Mouse (Mus musculus) adrenal gland, postnatal 25 days (tissue): ENCODE measurements around the gene Rnf149. TPM values are rescaled to one million over a fixed set of nuclear protein-coding genes. Genes with fewer than 3 reads are reported as not detected.
A peak's percentile ranks its signal among the peaks of the same experiment; 100 is the strongest.

ENCODE experiments used
- DNase-seq: peaks from one replicate; pipeline ENCODE4 v3.0.0; 2021; ENCODE audit warnings: mixed read lengths
- total RNA-seq: library from RNA; stranded (reverse); gene quantifications from 2 replicates; pipeline ENCODE4 v1.2.3, GENCODE M21; 2021

The Rnf149 gene
- total RNA-seq, 1 experiment from 2014 or later: 55.6 TPM

DNA sequence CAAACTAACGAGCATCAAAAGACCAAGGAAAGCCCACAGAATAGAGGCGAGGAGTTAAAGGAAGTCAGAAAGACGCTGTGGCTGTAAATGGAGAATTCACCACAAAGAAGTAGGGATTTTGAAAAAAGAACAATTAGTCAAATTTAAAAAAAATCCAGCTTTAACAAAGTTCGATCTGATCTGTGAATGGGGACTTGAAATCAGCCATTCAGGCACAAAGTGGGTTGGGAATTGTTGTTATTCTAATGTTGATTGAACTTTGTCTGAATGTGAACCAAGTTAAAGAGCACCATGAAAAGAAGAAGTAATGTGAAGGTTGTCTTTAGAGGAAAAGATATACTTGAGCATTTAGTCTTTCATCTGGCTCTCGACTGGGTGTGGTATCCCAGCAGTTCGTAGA lies 48.9 kb downstream of the Rnf149 start:
- no peak for DNase-seq

DNA sequence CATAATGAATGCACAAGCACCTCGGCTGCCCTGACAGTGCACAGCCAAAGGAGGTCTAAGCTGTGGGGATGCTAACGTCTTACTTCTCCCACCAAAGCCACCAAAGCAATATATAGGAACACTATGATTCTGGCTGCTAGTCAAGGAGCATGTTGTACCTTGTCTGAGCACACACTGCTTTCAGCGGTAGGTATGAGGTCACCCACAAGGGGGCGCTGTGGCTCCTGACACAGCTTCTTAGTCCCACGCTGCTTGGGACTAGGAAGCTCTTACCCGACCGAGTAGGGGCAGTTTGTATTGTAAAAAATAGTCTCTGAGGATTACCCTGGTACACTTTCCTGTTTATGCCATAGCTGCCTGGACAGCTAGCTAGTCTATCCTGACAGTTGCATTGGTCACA lies 49.8 kb downstream of the Rnf149 start:
- DNase-seq: peak; percentile 84

DNA sequence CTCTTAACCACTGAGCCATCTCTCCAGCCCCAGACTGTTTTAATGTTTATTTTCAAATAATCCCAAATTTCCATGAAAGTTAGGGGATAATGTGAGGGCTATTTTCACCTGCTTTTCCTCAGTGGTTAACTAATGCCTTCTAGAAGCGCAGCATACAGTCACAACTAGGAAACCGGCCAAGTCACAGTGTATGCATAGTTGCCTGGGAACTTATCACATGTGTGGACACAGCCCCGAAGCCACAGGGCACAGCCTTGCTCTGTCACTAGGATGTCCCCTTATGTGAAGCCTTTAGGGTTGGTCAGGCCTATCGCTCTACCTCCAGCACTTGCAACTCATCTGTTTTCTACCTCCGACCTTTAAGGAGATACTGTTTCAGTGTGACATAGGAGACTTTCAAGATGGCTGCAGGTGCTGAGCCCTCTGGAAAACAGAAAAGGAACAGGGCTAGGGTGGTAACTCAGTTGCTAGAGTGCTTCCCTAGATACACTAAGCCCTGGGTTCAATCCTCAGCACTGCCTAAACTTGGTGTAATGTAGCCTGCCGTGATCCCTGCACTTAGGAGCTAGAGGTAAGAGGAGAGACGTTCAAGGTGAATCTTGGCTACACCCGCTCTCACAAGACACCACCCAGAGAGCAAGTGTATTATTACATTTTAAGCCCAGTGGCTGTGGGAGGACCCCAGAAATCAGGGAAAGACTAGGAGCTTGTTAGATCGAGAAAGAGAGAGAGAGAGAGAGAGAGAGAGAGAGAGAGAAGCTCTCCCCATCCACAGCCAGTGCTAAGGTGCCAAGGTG lies 50.6 kb downstream of the Rnf149 start:
- DNase-seq: no peak

DNA sequence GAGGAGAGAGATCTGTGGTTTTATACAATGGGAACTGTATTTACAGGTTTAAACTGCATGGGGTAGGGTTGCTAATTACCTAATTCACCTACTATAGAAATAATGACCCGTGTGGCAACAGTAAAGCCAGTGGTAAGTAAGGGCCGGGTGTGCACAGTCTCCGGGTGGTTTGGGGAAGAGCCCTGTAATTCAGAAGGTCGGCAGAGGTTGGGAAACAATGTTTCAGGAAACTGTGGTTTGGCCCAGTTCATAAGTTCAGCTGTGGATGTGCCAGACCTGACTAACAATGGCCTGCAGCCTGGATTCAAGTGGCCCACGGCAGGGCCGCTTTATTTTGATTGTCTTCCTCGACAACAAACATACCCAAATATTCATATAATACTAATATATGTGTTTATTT lies 51.4 kb downstream of the Rnf149 start:
- no peak for DNase-seq

DNA sequence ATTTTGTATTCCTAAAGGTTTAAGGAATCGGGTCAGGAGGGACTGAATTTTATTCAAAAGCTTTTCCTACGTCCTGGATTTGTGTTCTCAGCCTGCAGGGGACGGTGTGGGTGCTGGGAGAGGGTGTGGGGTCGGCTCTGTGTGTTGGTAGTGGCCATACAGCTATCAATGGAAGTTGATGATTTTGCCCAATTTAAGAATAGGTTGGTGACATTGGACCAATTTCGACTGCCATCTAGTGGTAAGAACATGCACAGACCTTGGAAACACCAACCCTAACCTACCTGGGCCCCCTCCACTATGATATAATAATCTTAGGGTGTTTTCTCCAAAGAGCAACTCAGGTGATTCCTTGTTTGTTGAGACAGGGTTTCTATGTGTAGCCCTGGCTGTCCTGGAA lies 54.7 kb downstream of the Rnf149 start:
- no peak for DNase-seq

DNA sequence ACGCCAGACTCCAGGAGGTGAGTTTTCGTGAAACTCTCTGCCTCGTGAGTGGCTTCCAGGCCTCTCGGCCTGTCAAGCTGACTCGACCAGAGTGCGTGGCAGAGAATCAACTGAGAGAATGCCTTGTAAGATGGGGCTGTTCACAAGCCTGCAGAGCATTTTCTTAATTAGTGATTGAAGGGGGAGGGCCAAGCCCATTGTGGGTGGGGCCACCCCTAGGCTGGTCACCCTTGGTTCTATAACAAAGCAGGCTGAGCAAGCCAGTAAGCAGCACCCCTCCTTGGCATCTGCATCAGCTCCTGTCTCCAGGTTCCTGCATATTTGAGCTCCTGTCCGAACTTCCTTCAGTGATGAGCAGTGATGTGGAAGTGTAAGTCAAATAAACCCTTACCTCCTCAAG lies 55.9 kb downstream of the Rnf149 start:
- no peak for DNase-seq

DNA sequence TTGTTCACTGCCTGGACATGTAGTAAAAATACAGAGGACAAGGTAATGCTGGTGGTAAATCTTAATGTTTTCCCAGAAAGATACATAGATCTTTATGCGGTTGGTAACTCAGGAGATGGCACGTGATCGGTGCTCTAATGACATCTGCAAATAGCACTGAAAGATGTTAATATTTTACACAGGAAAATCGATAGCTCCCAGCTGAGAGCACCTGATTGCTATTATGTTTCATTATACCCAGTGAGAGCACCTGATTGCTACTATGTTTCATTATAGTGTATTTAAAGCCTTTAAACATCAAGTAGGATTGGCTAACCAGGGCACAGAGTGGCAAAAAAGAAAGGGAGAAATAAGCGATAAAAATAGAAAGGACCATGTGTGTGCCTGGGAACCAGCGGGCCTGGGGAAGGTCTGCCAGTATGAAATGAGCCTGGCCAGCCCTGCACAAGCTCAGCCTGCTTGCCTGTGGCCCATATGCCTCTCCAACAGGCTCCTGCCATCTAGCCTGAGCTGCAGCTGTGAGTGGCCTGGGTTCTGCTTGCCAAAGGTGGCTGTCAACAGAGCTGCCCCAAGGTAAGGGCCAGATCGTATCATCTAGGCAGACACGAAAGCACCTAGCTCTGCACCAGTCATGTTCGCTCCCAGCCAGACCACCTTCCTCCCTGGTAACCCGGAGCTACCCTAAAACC lies 61.8 kb downstream of the Rnf149 start:
- no peak for DNase-seq

DNA sequence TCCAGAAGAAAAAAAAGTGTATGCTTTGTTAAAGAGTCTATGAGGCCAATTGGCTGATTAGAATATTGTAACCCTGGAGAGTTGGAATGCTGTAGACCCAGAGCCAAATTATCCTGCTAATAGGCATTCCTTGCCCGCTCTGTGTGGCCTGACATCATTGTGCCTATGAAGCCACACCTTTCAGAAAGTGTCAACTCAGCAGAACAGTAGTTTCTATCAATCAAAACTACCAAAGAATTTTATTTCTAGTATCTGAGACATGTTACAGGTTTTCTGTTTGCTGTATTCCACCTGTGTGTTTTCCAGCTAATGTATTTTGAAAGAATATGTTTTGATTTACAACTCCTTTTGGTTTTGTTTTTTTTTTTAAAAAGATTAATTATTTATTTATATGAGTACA lies 65.0 kb downstream of the Rnf149 start:
- no peak for DNase-seq

DNA sequence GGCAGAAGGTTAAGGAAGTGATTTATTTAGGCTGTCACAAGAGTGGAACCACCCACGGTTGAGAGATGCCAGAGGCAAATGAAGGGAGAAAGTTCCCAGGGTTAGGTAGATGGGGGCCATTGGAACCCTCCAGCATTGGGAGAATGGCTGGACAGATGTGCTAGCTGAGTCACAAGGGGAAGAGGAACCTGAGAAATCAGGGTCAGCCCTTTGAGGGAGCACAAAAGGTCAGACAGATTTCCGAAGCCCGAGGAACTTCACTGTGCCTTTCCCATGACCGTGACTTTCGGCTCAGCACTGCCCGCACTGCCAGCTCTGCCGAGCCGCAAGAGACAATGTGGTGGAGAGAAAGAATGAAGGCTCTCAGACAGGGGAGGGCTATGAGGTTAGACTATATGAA lies 65.4 kb downstream of the Rnf149 start:
- no peak for DNase-seq

DNA sequence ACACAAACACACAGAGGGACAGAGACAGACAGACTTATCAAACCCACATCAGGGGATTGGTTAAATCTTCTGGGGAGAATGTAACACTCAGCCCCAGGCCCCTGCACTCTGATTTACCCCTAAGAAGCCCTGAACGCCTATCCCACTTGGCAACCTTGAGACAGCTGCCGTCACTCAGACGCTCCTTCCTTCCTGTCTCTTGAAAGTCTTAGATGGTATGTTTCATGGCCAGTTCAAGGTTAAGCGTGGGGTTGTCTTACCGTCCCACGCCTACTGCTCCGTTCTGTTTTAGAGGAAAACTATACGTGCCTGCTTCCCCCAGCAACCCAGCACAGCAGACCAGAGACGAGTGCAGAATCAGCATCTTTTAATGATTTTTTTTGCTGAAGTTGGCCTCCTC lies 71.6 kb downstream of the Rnf149 start:
- DNase-seq: no peak

DNA sequence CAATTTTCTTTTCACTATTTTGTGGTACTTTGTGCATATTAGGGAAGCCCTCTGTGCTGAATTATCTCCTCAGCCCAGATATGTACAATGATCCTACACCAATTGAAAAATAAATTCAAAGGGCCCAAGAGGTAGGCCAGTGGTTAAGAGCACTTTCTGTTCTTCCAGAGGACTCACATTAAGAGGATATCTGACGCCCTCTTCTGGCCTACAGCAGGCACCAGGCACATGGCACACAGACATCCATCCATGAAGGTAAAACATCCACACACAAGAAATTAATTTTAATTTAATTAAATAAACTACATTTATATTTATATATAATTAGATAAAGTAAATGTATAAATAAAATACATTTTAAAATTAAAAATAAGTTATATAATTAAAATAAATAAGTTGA lies 72.9 kb downstream of the Rnf149 start:
- DNase-seq: no peak

DNA sequence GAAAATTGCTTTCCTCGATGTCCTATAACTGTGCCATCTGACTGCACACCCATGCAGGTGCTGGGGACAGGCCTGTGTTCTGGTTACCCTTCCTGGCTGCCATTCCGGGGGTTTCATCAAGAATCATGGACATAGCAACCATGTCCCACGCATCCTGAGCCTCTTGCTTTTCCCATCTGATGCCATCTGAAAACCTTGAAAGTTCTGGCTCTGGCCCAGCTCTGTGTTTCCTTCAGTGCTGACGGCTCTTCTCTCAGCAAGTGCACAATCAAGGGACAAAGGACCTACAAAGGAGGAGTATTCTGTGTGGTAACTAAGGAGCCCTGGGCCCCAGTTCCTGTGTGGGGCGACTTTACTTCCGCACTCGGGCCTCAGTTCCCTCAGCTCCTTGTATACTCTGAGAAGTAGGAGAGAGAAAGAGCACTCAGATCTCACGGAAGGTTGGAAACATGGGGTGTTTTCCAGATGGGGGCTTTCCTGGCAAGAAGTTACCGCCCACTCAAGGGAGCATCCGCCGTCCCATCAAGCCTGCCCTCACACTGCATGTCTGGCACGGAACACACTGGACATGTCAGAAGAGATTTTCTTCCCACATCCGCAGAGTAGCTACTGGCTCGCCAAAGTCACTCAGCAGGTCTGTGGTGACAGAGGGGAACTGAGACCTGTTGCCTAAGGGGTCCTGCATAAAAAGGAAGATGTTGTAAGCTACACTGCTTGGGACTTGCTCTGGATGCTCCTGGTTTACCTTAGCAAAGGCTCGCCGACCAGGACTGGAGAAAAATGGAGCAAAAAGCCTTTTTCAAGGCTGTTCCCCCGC lies 74.2 kb downstream of the Rnf149 start:
- peak; percentile 45 for DNase-seq

Other genes with a start within 250 kb of the Rnf149 start
- gene Rpl31, start 209.6 kb downstream of the Rnf149 start, total RNA-seq: 664 and 759 TPM in 2 replicates
- 16.7 and 18.7 TPM in 2 replicates for gene Tbc1d8, start 98.7 kb downstream of the Rnf149 start, total RNA-seq
- 21.2 and 21.9 TPM in 2 replicates for gene Cnot11, start 42.4 kb downstream of the Rnf149 start, total RNA-seq
- gene Creg2, start 74.1 kb upstream of the Rnf149 start, total RNA-seq: 0.14 and 0.18 TPM in 2 replicates
- gene Rfx8, start 143.6 kb upstream of the Rnf149 start, total RNA-seq: 0.39 TPM in 1 of 2 replicates, not detected in the other
- not detected in 2 replicates for gene Gm3646, start 227.9 kb upstream of the Rnf149 start, total RNA-seq